Mouse (Mus musculus) urinary bladder, postnatal 0 days (tissue): Measurements from ENCODE around the gene Heg1. TPM values are rescaled to one million over a fixed set of nuclear protein-coding genes. Genes with fewer than 3 reads are reported as not detected.

ENCODE experiments used
- polyA plus RNA-seq: library from polyadenylated mRNA; unstranded; fragments of >200 nt; fragmentation: Nextera tagmentation; extraction: Ambion mirVana; gene quantifications from 2 replicates; pipeline ENCODE4 v1.2.1, GENCODE M21; 2015

The Heg1 gene
- polyA plus RNA-seq = 37.3 and 53.6 TPM in 2 replicates

GRCm38 (mm10) chr16:33684162-33684702 lies at the start of gene Heg1:
TSS of gene Heg1 (plus strand) at chr16:33684370.

DNA sequence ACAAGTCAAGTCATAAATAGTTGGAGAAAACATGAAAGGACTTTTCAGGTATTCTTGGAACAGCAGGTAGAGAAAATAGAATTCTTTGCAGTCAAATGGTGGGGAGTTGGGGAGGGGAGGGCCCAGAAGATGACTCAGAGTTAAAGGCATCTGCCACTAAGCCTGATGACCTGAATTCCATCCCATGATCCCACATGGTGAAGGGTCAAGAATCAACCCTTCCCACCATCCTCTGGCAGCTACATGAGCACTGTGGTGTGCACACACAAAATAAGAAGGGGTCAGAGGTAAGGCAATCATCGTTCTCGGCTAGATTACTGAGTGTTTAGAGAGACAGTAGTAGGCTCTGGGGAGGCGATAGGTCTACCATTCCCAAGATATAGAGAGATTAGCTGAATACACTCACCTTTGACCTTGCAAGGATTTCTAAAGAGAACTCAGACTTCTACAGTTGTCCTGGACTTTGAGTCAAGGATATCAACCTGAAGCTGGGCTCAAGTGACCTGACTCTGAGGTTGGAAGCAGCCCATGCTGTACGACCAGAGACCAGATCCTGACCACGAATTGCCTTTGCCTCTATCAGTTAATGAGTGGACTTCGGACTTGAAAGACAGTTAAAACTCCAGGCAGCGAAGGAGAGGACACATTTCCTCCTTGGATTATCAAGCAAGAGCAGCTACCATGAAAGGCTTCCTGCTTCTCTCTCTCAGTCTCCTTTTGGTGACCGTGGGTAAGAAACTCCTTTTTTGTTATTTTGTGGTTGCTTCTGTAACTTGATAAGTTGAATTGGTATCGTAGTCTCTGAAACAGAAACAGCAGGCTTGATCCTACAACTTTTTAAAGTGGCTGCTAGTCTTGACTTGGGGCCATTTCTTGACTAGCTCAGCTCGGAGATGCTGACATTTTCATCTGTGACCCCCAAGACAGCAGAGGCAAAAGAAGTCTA lies 109.9 kb downstream of the Heg1 start, which contains the start of gene Muc13:
Muc13 (plus strand) TSS at position 192 of the 946 bp plus-strand sequence.

Other genes with a start within 250 kb of the Heg1 start
- 7.8 and 8.9 TPM in 2 replicates for gene Slc12a8, start 167.0 kb upstream of the Heg1 start, polyA plus RNA-seq
- gene Muc13, start 109.7 kb downstream of the Heg1 start, polyA plus RNA-seq = not detected in 2 replicates
- 31.9 and 40.2 TPM in 2 replicates for gene Itgb5, start 145.3 kb downstream of the Heg1 start, polyA plus RNA-seq